Mouse (Mus musculus): Measurements from ENCODE around the gene Zfp536. TPM values are rescaled to one million over a fixed set of nuclear protein-coding genes. Genes with fewer than 3 reads are reported as not detected.

Gene Zfp536
- 0.80 TPM for total RNA-seq (2023)

DNA sequence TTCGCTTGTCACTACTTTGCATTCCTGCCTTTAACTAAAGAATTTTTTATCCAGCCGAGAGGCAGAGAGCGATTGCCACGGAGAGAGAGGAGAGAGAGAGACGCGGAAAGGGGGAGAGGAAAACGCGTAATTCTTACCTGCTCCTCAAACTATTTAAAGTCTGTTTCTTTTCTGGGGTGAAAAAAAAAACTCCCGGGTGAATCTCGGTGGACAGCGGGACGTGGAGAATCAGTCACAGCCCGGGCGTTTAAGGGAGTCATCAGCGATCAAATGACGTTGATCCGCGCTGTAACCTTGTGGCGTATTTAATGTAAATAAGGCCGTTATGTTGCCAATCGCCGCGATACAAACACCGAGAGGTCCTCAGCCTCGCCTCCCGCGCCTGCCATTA, at the start of gene Zfp536:
Gene Zfp536 (minus strand): TSS at position 330 of the 391 bp plus-strand sequence.

Other genes starting within 250 kb of the Zfp536 start
- 28.8 TPM for gene Uri1, start 249.9 kb upstream of the Zfp536 start, total RNA-seq (2023)

Data from CD4-positive naive resting alpha-beta T cell, adult 57 days (primary cell).